Mouse (Mus musculus): ENCODE measurements around the gene March10. TPM values are rescaled to one million over a fixed set of nuclear protein-coding genes. Genes with fewer than 3 reads are reported as not detected.

Gene March10
- polyA plus RNA-seq, 2 experiments from 2014 or later = not detected

Other genes starting within 250 kb of the March10 start
- not detected for gene Mrc2, start 164.1 kb downstream of the March10 start, polyA plus RNA-seq (2017; shearing (Covaris generic))
- under 1 TPM; 0.41 to 0.48 TPM for gene Tanc2, start 133.3 kb upstream of the March10 start, polyA plus RNA-seq (2017; shearing (Covaris generic))